Mouse (Mus musculus) thymus, postnatal 0 days (tissue): ENCODE data around the gene Pnma1. TPM values are rescaled to one million over a fixed set of nuclear protein-coding genes. Genes with fewer than 3 reads are reported as not detected.

Experiments used
- DNase-seq: peaks from one replicate; pipeline ENCODE4 v3.0.0-alpha.2; 2015; ENCODE audit warnings: low spot score
- polyA plus RNA-seq: library from polyadenylated mRNA; unstranded; fragments of >200 nt; fragmentation: Nextera tagmentation; extraction: Ambion mirVana; gene quantifications from 2 replicates; pipeline ENCODE4 v1.2.1, GENCODE M21; 2015

Pnma1 gene
- polyA plus RNA-seq, 1 experiment from 2014 or later = 0.22 TPM

DNA sequence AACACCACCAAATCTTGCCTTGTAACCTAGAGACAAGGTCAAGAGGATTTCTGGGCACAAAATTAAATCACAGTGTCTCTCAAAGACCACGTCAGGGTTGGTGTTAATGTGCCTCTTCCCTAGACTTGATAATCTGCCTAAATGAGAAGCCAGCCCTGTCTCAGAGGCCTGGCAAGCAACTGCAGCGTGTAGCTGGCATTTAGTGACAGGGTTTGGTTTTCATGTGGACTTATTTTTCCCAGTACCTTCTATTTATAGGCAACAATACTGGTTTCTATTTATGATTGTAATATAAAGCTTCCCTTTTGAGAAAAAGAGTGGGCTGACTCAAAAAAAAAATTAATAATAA lies 7.2 kb upstream of the Pnma1 start:
- DNase-seq = no peak

DNA sequence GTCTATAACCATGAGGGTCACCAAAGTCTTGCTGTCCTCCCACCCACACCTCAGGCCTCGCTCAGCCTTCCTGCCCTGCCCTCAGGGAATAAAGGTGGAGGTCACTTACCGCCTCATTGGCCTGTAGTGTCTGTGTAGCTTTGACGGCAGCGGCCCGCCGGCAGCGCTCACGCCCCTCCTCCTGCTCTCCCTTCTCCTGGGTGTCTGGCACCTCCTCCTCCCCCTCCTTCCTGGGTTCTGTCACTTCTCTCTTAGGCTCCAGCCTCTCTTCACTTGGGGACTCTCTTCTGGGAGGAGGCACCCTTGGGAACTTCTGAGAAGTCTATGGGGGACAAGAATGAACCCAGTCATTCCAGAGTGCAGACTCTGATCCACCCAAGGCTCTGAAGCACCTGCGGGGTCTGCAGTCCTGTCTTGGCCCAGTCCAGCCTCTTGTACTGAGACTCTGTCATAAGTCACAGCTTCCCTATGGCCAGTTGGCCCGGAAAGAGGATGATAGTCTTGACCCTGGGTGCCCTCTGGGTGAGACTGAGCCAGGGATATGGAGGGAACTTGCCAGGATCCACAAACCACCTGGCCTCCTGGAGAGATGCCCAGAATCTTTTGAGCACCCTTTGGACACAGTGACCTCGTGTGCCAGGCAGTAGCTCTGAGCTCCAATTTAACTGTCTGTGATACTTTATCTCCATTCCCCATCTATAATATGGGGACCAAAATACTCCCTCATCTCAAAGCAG lies 6.7 kb upstream of the Pnma1 start:
- DNase-seq = no peak

DNA sequence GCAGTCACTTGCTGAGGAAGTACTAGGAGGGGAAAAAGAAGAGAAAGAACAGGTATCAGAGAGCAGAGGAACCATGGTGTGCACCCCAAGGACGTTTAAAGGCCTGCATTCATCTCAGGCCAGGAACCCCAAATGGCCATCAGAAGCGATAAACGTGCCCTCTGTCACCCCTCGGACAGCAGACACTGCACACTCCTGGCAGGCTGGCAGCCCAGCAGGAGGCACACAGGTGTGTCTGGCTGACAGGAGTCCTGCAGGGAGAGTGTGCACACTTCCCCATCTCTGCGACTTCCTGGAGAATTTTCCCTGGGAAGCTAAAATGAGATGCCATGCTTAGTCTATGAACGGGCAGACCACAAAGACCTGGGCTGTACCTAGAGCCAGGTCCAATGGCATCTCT lies 5.1 kb upstream of the Pnma1 start:
- DNase-seq = no peak

GRCm38 (mm10) chr12:84152352-84153190 lies 4.3 kb upstream of the Pnma1 start:
- no peak for DNase-seq

DNA sequence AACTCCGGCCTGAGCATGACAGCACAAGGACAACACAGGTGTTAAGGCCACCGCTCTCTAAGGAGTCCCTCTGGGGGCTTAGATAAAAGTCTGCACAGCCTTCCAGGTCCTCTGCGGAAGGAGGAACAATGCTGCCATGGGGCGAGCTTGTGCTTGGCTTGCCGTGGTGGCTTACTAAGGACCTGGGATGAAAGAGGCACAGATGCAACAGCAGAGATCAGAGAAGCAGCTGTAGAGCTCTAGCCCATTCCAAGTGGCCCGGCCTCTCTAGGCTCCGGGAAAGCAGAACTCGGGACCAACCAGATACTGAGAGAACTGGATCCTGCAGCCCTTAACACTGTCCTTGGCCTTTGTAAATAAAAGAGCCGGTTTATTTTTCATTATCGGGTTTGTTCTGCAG lies 3.6 kb upstream of the Pnma1 start:
- DNase-seq = no peak

- DNase-seq = no peak
Measured at GRCm38 (mm10) chr12:84150976-84151375, 2.7 kb upstream of the Pnma1 start.

- DNase-seq = no peak
Measured at GRCm38 (mm10) chr12:84149971-84150370, 1.7 kb upstream of the Pnma1 start.

DNA sequence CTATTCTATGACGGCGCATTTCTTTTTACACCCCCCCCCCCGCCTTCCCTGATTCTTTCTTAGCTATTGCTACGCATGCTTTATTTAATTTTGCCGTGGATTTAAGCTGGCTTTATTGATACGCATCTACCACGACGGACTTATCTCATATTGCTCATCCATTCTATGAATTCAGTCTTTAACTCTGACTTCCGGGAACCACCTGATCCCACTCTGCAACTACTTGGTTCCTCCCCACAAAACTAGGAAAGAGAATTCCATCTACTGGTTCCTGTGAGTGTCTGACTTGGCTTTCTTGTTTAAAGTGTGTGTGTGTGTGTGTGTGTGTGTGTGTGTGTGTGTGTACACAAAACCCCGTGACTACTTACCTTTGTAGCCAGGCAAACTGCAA lies 328 bp upstream of the Pnma1 start:
- no peak for DNase-seq

- DNase-seq = no peak
Measured at GRCm38 (mm10) chr12:84142281-84143050, 5.8 kb downstream of the Pnma1 start.

GRCm38 (mm10) chr12:84141271-84141670 lies 7.0 kb downstream of the Pnma1 start:
- DNase-seq = no peak

DNA sequence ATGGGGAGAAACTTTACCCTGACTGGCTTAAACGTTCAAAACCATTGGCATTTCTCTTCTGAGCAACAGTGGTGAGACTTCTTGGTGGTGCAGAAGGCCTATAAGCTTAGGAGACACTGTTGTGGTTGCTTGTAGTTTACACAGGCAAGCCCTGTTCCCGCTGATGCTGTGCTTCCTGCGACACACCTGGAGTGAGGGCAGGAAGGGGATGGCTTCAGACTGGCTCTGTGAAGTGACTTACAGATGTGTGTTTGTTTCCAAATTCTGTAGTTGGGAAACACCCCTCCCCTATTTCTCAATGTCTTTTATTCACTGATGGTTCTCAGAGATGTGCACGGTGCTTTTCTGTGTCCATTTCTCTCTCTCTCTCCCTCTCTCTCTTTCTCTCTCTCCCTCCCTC lies 8.2 kb downstream of the Pnma1 start:
- no peak for DNase-seq

DNA sequence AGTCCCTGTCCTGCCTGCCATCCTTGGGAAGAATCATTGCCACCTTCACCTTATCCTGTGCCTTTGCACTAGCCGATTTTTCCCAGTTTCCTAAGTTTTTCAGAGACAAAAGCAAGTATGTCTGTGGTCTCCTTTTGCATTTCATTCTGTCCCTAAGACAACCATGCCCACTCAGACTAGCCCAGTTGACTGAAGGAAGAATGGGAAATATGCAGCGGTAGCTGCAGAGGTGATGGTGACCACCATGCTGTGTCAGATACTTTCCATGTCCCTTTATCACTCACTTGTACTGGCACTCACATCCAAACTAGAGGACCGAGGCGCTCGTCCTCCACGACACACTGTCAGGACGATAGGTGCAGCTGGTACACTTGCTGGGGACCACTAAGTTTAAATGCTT lies 11.2 kb downstream of the Pnma1 start:
- DNase-seq = no peak

- peak; percentile 50 for DNase-seq
Measured at GRCm38 (mm10) chr12:84132265-84132664, 16.0 kb downstream of the Pnma1 start.

- no peak for DNase-seq
Measured at GRCm38 (mm10) chr12:84129931-84130330, 18.4 kb downstream of the Pnma1 start.

GRCm38 (mm10) chr12:84128576-84128975 lies 19.7 kb downstream of the Pnma1 start:
- DNase-seq = no peak

DNA sequence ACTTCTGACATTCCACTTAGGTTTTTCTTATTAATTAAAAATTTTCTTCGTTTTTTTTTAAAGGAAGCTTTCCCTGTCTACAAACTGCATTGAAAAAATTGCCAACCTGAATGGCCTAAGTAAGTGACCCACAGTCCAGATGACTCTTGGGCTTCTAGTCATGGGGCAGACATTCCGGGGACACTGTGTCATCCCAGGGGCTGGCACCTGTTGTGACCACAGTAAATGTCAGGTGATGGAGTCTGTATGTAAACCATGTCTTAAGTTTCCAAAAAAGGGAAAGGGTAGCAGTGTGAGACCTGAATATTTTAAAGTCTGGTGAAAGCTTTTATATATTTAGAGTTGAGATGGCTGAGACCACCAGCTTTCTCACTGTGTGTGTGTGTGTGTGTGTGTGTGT lies 21.4 kb downstream of the Pnma1 start:
- DNase-seq = no peak

DNA sequence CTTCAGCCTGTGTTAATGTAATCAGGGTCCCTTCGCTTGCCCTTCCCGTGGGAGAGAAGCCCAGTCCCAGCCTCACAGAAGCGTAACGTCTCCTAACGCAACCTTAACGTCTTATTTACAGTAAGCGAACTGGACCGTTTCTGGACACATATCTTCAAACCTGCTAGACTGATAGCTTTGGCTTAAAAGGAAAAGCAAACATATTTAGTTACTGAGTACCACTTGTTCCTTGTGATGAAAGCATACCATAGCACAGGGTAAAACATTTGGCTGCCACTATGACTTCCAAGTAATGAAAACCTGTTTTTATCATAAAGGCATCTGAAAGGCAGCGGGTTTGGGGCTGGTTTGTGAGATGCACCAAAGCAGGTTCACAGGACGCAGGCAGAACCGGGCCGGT lies 22.4 kb downstream of the Pnma1 start:
- no peak for DNase-seq

DNA sequence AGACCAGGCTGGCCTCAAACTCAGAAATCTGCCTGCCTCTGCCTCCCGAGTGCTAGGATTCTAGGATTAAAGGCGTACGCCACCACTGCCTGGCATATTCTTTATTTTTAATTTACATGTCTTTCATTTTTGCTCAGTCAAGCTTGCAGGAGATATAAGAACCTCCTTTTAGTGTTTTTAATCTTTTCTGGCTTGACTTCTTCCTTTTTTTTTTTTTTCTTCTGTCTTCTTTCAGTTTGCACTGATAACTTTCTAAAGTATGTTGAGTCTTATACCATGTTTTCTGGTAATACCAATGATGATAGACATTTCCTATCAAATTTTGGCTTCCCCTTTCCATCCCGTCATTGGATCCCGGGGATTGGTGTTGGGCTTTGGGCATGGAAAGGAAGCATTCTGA lies 28.7 kb downstream of the Pnma1 start:
- no peak for DNase-seq

- DNase-seq = peak; percentile 87
Measured at GRCm38 (mm10) chr12:84114153-84114994, 33.9 kb downstream of the Pnma1 start, which contains the start of gene Dnal1. Gene Dnal1, plus strand, starts transcription at chr12:84114366.

DNA sequence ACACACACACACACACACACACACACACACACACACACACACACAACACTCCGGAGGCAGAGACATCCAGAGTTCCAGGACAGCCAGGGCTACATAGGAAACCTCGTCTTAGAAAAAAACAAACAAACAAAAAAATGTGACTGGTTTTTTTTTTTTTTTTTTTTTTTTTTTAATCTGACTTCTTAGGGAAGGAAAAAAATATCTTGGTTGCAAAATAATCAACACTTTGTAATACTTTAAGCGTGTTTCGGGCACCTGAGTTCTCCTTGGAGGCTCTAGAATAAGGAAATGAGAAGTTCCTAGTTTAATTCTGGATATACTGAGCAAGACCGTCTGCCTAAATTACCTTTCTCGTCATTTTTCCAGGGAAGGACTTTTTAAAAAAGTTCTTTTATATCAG lies 34.6 kb downstream of the Pnma1 start:
- no peak for DNase-seq

DNA sequence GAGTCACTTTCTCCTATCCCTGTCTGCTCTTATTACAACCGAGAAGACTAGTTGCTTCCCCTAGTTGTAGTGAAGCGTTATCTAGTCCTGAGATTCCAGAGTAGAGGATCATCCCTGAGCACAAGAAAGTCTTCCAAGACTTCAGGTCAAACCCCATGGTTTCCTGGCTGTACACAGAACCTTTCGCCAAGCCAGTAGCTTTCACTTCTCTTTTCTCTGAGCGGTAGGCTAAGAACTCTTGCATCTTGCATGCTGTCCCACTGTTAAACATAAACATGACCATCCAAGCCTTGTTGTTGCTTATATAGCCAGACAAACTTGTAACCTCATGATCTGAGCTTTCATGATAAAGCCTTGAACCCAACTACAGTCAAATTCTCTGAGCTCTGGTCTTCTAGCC lies 37.5 kb downstream of the Pnma1 start:
- DNase-seq = no peak
